Mouse (Mus musculus) MEL (cell line): Measurements from ENCODE around the gene Anks1.

Source experiments
- CTCF ChIP-seq, 3 experiments: IDR thresholded peaks in 2 of 3; conservative IDR thresholded peaks in 1 of 3; 2 replicates each; pipeline ENCODE4 v1.5.1; 2011 to 2012; ENCODE audit warnings: low read length in 3 of 3, low read depth in 2 of 3, mild to moderate bottlenecking in 2 of 3, improper control_type of control experiment in 1 of 3, inconsistent platforms in 1 of 3, mixed read lengths in 1 of 3, moderate library complexity in 1 of 3; ENCODE audit not compliant: control insufficient read depth in 1 of 3, insufficient read depth in 1 of 3, poor library complexity in 1 of 3, severe bottlenecking in 1 of 3
- EP300 ChIP-seq, 2 experiments: IDR thresholded peaks; 2 replicates each; pipeline ENCODE4 v1.6.1; 2011; ENCODE audit warnings: improper control_type of control experiment in 2 of 2, low read length in 2 of 2, low read depth in 1 of 2, mild to moderate bottlenecking in 1 of 2
- POLR2A ChIP-seq, 2 experiments: IDR thresholded peaks; 2 replicates each; pipeline ENCODE4 v1.6.1; 2011 to 2012; ENCODE audit warnings: low read length in 2 of 2, mild to moderate bottlenecking in 2 of 2, control low read depth in 1 of 2, improper control_type of control experiment in 1 of 2, low read depth in 1 of 2, moderate library complexity in 1 of 2; ENCODE audit not compliant: control insufficient read depth in 1 of 2, insufficient read depth in 1 of 2, poor library complexity in 1 of 2
- SIN3A ChIP-seq: IDR thresholded peaks from 2 replicates; pipeline ENCODE4 v1.6.1; 2012; ENCODE audit warnings: low read length, improper control_type of control experiment, inconsistent platforms
- TAL1 ChIP-seq: IDR thresholded peaks from 2 replicates; pipeline ENCODE4 v1.6.1; 2012; ENCODE audit warnings: mild to moderate bottlenecking, inconsistent platforms, low read length, moderate library complexity, mixed read lengths
- USF1 ChIP-seq: IDR thresholded peaks from 2 replicates; pipeline ENCODE4 v1.6.1; 2014; ENCODE audit warnings: low read depth, mild to moderate bottlenecking, inconsistent platforms, low read length, improper control_type of control experiment, moderate library complexity
- ZNF384 ChIP-seq: IDR thresholded peaks from 2 replicates; pipeline ENCODE4 v1.6.1; 2012; ENCODE audit warnings: low read depth, mild to moderate bottlenecking, inconsistent platforms, low read length, improper control_type of control experiment

DNA sequence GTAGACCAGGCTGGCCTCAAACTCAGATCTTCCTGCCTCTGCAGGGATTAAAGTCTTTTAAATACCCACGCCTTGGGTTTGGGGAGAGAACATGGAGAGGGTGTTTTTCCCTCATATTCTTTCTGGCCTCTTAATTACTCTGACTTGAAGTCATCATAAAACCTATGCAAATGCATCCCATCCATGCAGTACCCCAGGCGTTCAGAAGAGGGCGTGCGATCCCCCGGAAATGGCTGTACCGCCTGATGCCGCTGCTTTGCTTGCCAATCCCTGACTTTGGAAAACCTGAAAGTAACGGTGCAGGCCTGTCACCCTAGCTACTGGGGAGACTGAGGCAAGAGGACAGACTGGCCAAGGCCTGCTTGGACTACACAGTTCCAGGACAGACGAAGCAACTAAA is 172.3 kb downstream of the Anks1 start:
- TF ChIP-seq USF1, result no peak
- peak; percentile 60 to 75 (median 61) for TF ChIP-seq CTCF (IDR thresholded peaks at IDR 0.05 in 2 of 3, conservative IDR thresholded peaks at IDR 0.05 in 1 of 3; ENCODE audit: control insufficient read depth in 1 of 3, insufficient read depth in 1 of 3, low read depth in 2 of 3, low read length in 3 of 3, poor library complexity in 1 of 3, severe bottlenecking in 1 of 3)
- TF ChIP-seq POLR2A (IDR thresholded peaks at IDR 0.05; ENCODE audit: control insufficient read depth in 1 of 2, insufficient read depth in 1 of 2, low read depth in 1 of 2, low read length in 2 of 2, poor library complexity in 1 of 2), result no peak
- no peak for TF ChIP-seq SIN3A
- TF ChIP-seq TAL1, result no peak
- no peak for TF ChIP-seq ZNF384
- TF ChIP-seq EP300 (IDR thresholded peaks at IDR 0.05; ENCODE audit: low read depth in 1 of 2, low read length in 2 of 2), result no peak
